Mouse (Mus musculus) ovary, postnatal 36 days (tissue): ENCODE measurements at regions not wholly inside any gene's neighbourhood (a gene's known extent, or its start where the extent isn't known, plus 50 kb on each side); places are given as distances from the start of the nearest gene placed in this dataset.
A peak's percentile ranks its signal among the peaks of the same experiment; 100 is the strongest.
"Not testable (repeated sequence)": the region's sequence is repeated elsewhere in the genome, so short reads cannot be mapped to it uniquely, and the experiment has no call there.

Source experiments
- DNase-seq: peaks from one replicate; pipeline ENCODE4 v3.0.0; 2022; ENCODE audit warnings: low spot score, mixed read lengths

- not testable (repeated sequence) for DNase-seq
These were observed 54.3 kb upstream of the Ccdc66 start for GRCm38 (mm10) chr14:27562564-27562963.

DNA sequence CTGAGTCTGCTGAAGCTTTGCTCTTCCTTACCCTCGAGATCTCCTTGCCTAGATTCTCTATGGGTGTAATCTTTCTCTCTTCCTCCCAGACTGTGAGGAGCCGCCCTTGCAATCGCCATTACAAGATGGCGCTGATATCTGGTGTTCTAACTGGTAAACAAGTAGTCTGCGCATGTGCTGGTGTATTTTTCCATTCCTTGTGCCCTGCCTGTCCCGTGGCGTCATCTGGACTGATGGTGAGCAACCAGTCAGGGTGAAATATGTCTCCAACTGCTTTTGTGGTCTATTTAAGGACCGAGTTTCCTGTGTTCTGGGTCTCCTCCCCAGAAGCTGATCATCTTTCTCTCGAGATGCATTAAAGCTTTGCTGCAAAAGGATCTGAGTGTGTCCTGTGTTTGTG, 53.7 kb upstream of the Ccdc66 start:
- DNase-seq = not testable (repeated sequence)

- peak; percentile 22 for DNase-seq
These were observed 52.2 kb upstream of the Ccdc66 start for GRCm38 (mm10) chr14:27560434-27560833.

- no peak for DNase-seq
These were observed 50.7 kb upstream of the Ccdc66 start for GRCm38 (mm10) chr14:27558794-27559491.
